Mouse (Mus musculus): Measurements from ENCODE around the gene Ccdc28b.
A peak's percentile ranks its signal among the peaks of the same experiment; 100 is the strongest.

Ccdc28b gene

DNA sequence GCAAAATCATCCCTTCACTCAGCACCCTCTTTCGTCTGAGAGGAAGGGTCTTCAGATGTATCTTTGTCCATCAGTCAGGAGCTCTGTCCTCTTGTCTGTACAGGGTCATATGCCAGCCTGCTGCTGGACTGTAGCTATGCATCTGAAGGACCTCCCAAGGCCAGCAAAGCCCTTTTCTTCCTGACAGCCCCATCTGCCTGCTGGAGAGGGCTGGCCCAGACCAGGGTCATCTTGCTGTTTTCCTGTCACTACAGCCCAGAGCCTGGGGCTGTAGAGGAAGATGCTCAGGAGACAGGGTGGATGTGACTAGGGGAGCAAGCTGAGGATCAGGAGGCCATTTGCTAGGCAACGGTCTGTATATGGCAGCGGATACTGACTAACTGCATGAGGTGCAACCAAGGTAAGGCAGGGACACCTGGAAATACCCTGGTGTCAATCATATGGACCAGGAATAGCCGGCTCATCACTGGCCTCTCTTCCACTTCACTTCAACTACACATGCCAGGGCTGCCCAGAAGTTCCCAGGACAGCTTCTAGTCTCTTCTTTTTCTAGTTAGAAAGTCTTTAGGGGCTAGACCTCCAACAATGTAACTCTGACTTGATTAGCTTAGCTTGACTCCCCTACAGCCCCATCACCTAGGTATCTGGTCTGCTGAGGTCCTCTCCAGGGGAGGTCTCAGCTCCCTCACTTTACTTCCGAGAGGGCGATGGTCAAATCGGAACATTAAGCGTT, 778 bp downstream of the Ccdc28b start:
- DNase-seq (ENCODE audit: low read depth): no peak

DNA sequence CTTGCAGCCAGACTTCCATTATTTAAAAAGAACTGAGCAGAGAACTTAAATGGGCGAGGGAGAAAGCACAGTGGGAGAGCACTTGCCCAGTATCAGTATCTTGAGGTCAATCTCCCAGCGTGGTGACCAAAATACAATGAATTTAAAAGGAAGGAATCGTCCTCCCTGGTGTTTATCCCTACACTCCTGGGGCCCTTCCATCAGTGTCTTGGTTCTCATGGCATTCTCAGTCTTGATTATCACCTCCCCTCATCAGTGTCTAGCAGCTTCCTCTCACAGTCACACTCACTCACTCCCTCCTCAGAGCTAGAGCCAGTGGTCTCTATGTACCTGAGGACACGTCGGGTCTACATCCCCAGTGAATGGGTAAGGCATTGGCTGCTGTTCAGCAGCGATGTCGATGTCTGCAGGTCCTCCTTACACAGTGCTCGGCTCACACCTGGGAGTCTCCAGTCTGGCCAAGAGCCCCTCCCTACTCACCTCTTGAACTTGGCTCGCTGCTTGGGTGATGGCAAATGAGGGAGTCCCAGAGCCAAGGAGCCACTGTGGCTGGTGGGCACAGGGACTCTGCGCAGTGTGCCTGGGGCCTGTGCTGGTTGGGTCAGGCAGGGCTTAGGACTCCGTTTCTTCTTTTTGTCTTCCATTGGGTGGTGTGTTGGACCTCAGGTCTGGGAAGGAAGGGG, 1.5 kb downstream of the Ccdc28b start:
- no peak for DNase-seq (ENCODE audit: low read depth)

DNA sequence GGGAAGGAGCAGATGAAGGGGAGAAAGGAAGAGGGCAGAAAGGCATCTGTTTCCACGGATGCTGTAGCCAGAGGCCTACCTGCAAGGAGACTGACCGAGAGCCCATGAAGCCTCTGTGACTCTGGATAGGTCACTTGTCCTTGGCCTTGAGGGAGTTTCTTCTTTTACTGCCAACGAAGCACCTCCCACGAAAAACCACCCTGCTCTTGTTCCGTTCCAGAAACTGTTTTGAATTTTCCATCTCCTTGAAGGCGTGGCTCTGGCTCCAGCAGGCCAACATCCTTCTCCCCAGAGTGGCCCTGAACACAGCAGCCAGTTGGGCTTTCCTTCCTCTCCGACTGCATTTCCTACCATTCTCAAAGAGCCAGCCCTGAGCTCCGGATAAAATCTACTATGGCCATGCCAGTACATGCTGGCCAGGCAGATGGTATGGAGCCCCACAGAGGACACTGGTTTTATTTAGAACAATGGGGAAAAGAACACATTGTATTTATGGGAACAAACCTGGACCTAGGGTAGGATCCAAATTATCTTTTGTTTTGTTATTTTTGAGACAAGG, 2.4 kb downstream of the Ccdc28b start:
- DNase-seq (ENCODE audit: low read depth): no peak

DNA sequence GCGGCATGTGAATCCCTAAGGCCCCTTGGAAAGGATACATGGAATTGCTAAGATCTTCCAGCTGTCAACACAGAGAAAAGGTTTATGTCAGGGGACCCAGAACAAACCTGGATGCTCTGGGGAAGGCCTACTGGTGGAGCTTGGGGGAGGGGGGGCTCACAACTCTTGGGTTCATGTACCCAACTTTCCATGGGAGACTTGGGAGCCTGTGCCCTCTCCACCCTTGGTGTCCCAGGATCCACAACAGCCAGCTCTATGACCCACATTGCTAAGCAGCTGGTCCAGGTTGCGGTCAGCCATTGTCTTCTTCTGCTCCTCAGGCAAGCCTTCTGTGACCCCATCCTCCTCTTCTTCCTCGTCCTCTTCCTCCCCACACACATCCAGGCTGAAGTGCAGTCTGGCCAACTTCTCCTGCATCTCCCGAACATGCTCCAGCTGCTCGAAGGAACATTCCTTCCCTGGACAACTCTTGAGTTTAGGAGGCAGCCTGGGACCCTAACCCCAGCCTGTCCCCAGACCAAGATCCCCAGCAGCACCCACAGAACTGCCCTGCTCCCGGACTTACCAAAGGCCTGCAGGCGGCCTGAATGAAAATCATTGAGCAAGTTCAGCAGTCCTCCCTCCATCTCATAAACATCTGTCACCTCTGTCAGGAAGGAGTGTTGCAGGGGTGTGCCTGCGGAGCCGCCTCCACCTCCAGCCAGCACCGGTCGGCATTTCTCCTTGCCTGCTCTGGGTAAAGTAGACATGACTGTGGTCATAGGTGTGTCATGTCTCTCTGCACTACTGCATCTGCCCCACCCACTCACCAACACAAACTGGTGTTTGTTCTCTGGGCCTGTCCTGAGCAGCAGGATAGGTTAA, 3.1 kb downstream of the Ccdc28b start:
- no peak for DNase-seq (ENCODE audit: low read depth)

DNA sequence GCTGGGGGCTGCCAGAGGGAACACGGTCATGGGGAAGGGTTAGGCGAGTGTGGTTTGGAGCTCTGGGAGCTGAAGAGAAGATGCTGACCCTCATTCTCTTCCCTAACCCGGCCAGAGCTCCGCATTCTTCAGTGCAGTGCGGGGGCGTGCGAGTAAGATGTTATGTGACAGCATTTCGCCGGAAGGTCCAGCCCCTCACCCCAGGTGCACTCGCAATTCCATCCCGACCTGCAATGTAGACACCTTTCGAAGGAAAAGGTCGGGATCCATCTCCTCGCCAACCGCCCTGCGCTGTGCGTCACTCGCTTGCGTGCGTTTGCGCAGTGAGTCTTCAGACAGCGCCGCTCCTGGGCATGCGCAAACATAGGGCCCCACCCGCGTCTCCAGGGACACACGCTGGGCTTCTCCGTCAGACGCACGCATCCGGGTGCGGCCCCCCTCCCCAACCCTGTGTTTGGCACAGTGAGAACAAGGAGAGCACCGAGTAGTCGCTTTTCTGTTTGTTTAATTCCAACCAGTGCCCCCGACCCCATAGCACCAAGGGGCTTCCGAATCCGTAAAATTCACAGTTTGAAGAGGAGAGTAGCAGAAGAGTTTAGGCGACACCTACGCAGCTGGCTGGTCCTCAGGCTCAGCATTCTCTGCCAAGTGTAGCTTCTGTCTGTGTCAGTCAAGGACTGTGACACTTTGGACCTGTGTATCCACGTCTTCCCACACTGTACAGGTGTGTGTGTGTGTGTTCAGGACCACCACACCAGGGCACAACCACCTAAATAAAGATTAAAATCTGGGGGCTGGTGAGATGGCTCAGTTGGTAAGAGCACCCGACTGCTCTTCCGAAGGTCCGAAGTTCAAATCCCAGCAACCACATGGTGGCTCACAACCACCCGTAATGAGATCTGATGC, 4.7 kb downstream of the Ccdc28b start, which contains the start of gene Iqcc:
Gene Iqcc, minus strand, starts transcription at position 314 of the 906 bp plus-strand sequence.
- DNase-seq (ENCODE audit: low read depth): peak; percentile 96

DNA sequence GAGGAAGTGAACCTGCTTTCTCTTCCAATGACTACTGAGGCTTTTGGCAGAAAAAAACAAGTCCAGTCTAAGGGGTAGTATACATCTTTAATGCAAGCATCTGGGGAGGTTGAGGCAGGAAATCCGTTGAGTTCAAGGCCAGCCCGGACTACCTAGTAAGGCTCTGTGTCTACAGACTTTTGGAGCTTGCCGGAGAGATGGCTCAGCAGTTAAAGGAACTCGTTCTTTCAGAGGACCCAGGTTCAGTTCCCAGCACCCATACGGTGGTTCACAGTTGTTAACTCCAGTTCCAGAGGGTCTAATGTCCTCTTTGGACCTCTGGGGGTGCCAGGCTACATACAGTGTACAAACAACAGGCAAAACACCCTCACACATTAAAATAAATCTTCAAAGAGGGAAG, 5.7 kb downstream of the Ccdc28b start:
- no peak for DNase-seq (ENCODE audit: low read depth)

DNA sequence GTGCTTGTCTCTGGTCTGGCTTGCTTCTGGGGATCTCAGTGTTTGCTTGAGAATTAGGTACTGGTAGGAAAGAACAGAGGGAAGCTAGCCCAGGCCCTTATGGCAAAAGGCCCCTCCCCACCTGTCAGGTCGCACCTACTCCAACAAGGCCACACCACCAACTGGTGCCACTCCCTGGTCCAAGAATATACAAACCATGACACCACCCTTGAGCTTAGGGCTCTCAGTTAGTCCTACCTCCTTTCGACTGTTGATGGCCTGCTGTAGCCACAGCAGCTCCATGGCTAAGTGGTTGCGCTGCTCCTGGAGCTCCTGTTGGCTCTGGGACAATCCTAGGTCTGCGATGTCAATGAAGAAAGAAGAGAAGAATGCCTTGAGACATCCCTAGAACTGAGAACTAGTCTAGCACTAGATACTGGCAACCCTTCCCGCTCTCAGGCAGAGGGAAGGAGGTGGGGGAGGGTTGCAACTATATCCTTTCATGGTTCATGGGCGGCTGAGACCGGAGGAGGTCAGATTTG, 6.6 kb downstream of the Ccdc28b start:
- no peak for DNase-seq (ENCODE audit: low read depth)

DNA sequence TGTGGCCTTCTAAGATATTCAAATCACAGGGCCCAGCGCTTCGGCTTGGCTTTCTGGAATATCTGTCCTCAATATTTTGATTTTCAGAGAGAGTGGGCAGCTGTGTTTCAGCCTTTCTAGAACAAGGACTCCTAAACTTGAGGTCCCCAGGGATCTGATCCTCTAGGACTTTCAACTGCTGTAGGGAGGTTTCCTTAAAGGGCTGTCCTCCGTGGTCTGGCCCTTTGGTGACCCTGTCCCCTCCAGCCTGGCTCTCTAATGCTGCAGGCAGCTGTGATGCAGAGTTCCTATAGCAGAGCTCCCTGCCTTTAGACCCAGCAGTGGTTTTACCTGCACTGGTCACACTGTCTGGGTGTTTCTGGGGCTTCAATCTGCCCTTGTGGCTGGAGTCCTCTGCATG, 7.1 kb downstream of the Ccdc28b start:
- no peak for DNase-seq (ENCODE audit: low read depth)

DNA sequence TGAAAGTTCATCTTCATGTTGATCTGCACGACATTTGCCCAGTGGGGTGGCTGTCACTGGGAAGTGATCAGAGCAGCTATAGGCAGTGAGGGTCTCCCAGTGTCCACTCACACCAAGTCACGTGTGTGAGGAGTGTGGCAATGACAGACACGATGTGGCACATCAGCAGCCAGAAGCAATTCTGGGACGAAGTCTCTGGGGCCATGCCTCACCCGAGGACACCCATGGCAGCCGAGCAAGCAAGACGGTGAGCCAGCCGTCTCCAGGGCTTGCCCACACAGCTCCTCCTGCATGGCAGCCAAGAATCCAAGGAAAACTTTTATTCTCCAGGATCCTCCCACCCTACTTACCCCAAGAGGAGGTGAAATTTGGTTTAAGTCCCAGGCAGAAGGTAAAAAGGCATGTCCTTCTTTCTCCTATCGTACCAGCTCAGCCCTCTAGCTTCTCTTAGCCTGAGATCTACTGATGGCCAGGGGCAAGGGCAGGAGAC, 7.9 kb downstream of the Ccdc28b start:
- DNase-seq (ENCODE audit: low read depth): no peak

DNA sequence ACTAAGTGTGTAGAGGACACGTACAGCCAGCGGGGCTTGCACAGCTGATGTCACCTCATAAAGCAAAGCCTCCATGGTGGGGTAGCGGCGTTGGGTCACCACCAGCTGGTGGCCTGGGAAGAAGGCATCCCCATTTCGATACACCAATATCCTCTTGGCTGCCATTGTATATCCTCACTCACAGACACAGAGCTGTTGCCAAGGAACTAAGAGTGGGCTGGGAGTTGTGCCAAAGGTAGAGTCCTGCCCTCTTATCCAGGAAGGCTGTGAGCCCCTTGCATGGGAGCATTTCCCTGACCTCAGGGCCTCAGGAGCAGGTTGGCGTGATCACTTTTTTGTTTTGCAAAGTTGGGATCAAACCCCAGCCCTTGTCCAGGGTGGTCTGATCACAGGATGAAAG, 9.7 kb downstream of the Ccdc28b start, which contains the start of gene Dcdc2b:
Gene Dcdc2b, minus strand, starts transcription at position 165 of the 400 bp plus-strand sequence.
- no peak for DNase-seq (ENCODE audit: low read depth)

DNA sequence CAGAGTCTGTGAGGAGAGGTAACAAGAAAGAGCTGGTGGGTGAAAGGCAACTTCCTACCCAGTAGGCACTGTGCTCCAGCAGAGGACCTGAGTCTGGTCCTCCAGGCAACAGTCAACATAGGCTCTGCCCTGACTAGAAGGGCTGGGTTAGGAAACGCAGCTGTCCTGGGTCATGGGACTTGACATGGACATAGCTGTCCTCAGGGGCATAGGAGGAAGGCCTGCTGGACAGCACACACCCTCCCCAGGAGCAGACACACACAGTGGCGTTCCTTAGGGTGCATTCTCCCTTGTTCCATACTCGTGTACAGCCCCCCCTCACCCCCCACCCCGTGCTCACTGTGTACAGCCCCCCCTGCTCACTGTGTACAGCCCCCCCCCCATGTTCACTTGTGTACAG, 13.3 kb downstream of the Ccdc28b start:
- no peak for DNase-seq (ENCODE audit: low read depth)

DNA sequence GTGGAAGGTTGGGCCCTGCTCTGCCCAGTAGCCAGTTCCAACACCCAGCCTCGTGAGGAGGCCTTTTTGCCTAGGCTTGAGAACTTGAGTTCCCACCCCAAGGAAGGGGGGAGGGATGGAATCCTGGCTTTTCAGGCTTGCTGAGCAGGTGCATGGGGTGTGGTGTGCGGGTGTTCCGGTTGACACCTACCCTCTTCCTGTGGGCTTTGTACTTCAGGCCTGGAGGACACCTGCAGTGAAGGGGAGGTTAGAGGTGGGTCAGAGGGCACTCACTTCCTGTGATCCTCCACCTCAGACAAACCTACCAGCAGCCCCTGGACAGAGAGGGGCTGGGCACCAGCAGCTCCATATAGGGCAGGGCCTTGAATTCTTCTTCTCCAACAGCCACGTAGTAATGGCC, 13.7 kb downstream of the Ccdc28b start:
- DNase-seq (ENCODE audit: low read depth): peak; percentile 61

DNA sequence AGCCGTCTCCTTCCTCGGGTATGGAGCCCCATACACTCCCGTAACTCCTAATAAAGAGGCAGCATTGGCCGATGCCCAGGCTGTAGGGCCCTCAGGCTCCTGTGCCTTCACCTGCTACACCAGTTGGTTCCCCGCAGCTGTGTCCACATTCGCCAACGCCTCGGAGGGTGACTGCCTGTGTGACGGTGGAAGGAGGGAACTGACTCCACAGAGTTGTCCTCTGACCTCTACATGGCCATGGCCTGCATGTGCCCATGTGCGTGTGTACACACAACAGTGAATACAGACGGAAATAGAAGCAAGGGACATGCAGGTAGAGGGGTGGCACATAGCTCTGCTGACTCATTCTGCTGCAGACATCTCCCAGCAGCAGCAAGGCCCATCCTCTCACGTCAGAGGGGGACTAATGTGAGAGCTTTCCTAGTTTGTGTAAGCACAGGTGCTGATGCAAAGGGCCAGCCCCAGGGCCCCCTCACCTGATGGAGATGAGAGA, 14.6 kb downstream of the Ccdc28b start:
- DNase-seq (ENCODE audit: low read depth): no peak

DNA sequence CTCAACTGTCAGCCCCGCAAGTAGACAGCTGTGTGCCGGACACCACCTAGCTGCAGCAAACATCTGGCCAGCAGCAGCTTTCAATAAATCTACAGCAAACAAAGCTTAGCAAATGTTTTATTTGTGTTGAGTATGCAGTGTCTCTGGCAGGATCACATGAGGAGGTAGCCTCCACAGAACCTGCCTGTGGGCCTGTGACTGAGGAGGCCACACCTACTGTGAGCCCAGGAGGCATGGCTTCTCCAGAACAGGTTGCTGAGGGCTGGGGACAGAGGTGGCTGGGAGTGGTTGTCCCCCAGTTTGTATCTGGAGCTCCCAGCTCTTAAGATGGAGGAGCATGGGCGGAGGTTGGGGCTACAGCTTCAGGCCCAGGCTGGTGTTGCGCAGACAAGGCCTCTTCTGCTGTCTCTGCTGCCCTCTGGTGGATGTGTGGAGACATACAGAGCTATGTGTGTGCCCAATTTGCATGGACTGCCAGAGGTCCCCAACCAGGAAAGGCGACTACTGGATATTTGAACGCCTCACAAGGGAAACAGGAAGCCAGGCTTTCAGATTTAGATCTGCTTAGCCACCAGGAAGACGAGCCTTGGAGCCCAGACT, 15.2 kb downstream of the Ccdc28b start:
- peak; percentile 92 for DNase-seq (ENCODE audit: low read depth)

DNA sequence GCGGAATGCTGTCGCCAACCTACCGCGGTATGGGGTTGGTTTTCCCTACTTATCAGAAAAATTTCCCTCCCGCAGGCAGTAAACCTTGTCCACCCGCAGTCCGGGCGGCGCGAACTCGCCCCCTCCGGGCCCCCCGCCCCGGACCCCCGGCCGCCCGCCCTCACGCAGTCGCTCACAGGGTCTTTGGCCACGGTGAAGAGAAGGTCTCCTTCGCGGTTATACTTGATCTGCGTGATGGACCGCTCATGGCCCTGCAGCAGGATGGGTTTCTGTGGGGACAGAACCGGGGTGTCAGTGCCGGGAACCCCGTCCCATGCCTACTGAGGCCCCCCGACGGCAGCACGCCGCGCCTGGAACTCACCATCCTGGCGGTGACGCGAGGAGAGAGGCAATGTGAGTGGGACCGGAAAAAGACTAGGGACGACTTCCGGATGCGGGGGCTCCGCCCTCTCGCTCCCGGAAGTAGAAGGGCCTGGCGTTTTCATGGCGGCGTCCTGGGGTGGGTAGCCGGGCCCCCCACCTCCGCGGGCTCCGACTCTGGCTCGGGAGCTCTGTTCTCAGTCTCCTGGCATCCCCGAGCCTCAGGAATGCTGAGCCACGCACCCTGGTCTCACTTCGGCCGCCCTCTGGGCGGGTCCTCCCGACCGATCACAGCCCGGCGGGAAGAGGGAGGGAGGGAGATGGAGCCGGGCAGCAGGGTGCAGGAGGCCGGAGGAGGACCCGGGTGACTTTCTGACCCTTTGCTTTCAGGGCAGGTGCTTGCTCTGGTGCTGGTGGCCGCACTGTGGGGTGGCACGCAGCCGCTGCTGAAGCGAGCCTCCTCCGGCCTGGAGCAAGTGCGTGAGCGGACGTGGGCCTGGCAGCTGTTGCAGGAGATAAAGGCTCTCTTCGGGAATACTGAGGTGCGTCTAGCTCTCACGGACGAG, 23.3 kb downstream of the Ccdc28b start, which contains the start of the genes Eif3i and Tmem234:
Gene Eif3i, minus strand, starts transcription at position 416 of the 926 bp plus-strand sequence.
Gene Tmem234, plus strand, starts transcription at position 436 of the 926 bp plus-strand sequence.
- peak; percentile 88 for DNase-seq (ENCODE audit: low read depth)

DNA sequence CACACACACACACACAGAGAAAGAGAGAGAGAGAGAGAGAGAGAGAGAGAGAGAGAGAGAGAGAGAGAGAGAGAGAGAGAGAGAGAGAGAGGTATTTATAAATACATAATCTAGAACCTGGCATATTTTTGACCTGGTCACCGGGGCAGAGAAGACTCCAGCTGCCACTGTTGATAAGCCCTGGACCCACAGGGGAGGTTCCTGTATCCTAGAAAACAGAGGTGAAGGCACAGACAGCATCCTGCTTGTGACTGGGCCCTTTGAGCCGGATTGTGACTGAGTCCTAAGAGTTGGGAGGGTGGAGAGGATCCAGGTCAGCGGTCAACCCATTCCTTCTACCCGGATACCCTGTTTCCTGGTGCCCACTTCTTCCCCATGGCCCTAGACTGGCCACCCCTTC, 34.9 kb downstream of the Ccdc28b start:
- DNase-seq (ENCODE audit: low read depth): no peak

DNA sequence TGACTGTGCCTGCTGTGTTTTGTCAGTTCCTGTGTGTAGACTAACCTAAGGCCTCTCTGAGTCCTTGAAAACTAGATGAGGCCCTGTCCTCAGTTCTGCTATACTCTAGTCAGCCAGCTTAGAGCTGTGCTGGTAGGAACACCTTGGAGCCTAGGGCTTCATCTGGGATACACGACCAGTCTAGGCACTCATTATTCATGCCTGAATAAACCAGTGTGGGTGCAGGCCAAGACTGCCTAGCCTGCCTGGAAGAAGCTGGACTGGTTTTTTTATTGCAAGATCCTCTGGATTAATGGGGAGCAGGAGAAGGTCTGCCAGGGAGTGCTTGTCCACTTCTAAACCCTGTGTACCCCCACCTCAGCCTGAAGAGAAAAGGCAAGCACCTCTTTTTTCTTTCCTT, 36.8 kb downstream of the Ccdc28b start:
- no peak for DNase-seq (ENCODE audit: low read depth)

DNA sequence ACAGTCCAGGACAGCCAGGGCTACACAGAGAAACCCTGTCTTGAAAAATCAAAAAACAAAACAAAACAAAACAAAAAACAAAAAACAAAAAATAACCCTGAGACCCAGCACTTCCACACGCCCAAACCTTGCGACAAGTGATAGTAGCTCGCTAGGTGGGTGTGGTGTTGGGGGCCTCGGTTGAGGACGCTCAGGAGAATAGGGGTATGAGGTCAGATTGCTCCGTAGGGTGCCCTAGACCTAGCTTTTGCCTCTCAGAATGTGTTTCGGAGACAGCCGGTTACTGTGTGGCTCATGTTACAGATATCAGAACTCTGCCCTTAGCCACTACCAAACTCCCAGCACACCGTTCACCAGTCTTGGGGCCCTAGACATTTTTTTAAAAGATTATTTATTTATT, 38.0 kb downstream of the Ccdc28b start:
- no peak for DNase-seq (ENCODE audit: low read depth)

Measured in naive thymus-derived CD4-positive, alpha-beta T cell, adult 2 months (primary cell).